Mouse (Mus musculus) neural tube, embryonic 15.5 days (tissue): ENCODE measurements around the gene Fam189a2. TPM values are rescaled to one million over a fixed set of nuclear protein-coding genes. Genes with fewer than 3 reads are reported as not detected.

ENCODE experiments used
- ATAC-seq: fragments of 200-750 bp; cut with Nextera tagmentation; 2 replicates; pipeline ENCODE4 v1.8.0; 2017; ENCODE audit warnings: mild to moderate bottlenecking, moderate TSS enrichment, moderate library complexity; ENCODE audit not compliant: low FRiP score
- H3K27ac ChIP-seq: fragments of 300-500 bp; sonication (generic); replicated peaks from 2 replicates; pipeline ENCODE4 v1.5.1; 2015; ENCODE audit warnings: mild to moderate bottlenecking, inconsistent platforms
- H3K27me3 ChIP-seq: fragments of 300-500 bp; sonication (generic); replicated peaks from 2 replicates; pipeline ENCODE4 v1.6.1; 2015; ENCODE audit warnings: inconsistent platforms
- H3K36me3 ChIP-seq: fragments of 300-500 bp; sonication (generic); 2 replicates; pipeline ENCODE4 v1.6.1; 2015; ENCODE audit warnings: inconsistent platforms
- H3K4me1 ChIP-seq: fragments of 300-500 bp; sonication (generic); 2 replicates; pipeline ENCODE4 v1.6.1; 2015; ENCODE audit warnings: inconsistent platforms
- H3K4me2 ChIP-seq: fragments of 300-500 bp; sonication (generic); 2 replicates; pipeline ENCODE4 v1.6.1; 2015; ENCODE audit warnings: inconsistent platforms, mild to moderate bottlenecking, moderate library complexity
- H3K4me3 ChIP-seq: fragments of 300-500 bp; sonication (generic); replicated peaks from 2 replicates; pipeline ENCODE4 v1.5.1; 2015; ENCODE audit warnings: mild to moderate bottlenecking, inconsistent platforms
- H3K9ac ChIP-seq: fragments of 300-500 bp; sonication (generic); replicated peaks from 2 replicates; pipeline ENCODE4 v1.6.1; 2015; ENCODE audit warnings: mild to moderate bottlenecking, inconsistent platforms
- H3K9me3 ChIP-seq: fragments of 300-500 bp; sonication (generic); replicated peaks from 2 replicates; pipeline ENCODE4 v1.6.1; 2016; ENCODE audit warnings: inconsistent platforms
- WGBS: fragments of 180-500 bp; shearing (Covaris S2); methylation state at CpG from one replicate; pipeline ENCODE4 v1.1.7; 2015; ENCODE audit warnings: mixed read lengths; 5-methylcytosine and 5-hydroxymethylcytosine counted together
- polyA plus RNA-seq: library from polyadenylated mRNA; unstranded; fragments of >200 nt; fragmentation: Nextera tagmentation; extraction: Ambion mirVana; gene quantifications from 2 replicates; pipeline ENCODE4 v1.2.1, GENCODE M21; 2015

Fam189a2 gene
- polyA plus RNA-seq, 1 experiment from 2014 or later, result 1.9 TPM

GRCm38 (mm10) chr19:24024131-24024530 is 6.7 kb downstream of the Fam189a2 start:
- no peaks in the 10 kb centered on the region for H3K36me3 ChIP-seq
- ATAC-seq, result no peak
- H3K4me2 ChIP-seq, result no peak overlapping the region
- no peak overlapping the region for H3K27ac ChIP-seq
- H3K27me3 ChIP-seq, result peaks cover 6% of the 10 kb centered on the region; the same call in 1 of the 2 replicates
- H3K9ac ChIP-seq, result no peak overlapping the region
- H3K4me1 ChIP-seq, result no peaks in the 10 kb centered on the region; the same call in 1 of the 2 replicates
- WGBS, result 23% methylated on average over 9 of the region's 9 CpGs
- H3K4me3 ChIP-seq, result no peak overlapping the region
- H3K9me3 ChIP-seq, result no peaks in the 10 kb centered on the region

- Histone ChIP-seq H3K4me1 (no peaks in the 10 kb centered on the region; the same call in 1 of the 2 replicates), H3K4me2 (no peak overlapping the region), H3K27ac (no peak overlapping the region), H3K9me3 (no peaks in the 10 kb centered on the region), H3K36me3 (no peaks in the 10 kb centered on the region), H3K9ac (no peak overlapping the region), H3K4me3 (no peak overlapping the region), H3K27me3 (0 out of 2 replicates have a peak, but pooled peaks cover 5% of the 10 kb centered on the region)
- no peak for ATAC-seq
- WGBS, result 83% methylated on average over 7 of the region's 7 CpGs
Measured at GRCm38 (mm10) chr19:24023351-24023750, 7.5 kb downstream of the Fam189a2 start.

- Histone ChIP-seq H3K27me3 (0 out of 2 replicates have a peak, but pooled peaks cover under 1% of the 10 kb centered on the region), H3K4me1 (no peaks in the 10 kb centered on the region; the same call in 1 of the 2 replicates), H3K27ac (no peak overlapping the region), H3K9me3 (no peaks in the 10 kb centered on the region), H3K36me3 (no peaks in the 10 kb centered on the region), H3K4me2 (no peak overlapping the region), H3K9ac (no peak overlapping the region), H3K4me3 (no peak overlapping the region)
- 73% methylated on average over 3 of the region's 3 CpGs for WGBS
- no peak for ATAC-seq
Measured at GRCm38 (mm10) chr19:24022771-24023170, 8.0 kb downstream of the Fam189a2 start.

- H3K27me3 ChIP-seq, result no peaks in the 10 kb centered on the region
- no peak for ATAC-seq
- H3K27ac ChIP-seq, result no peak overlapping the region
- peaks cover under 1% of the 10 kb centered on the region; the same call in 1 of the 2 replicates for H3K4me1 ChIP-seq
- 89% methylated on average over 6 of the region's 6 CpGs for WGBS
- no peak overlapping the region for H3K4me3 ChIP-seq
- no peak overlapping the region for H3K9ac ChIP-seq
- H3K9me3 ChIP-seq, result no peaks in the 10 kb centered on the region
- H3K4me2 ChIP-seq, result no peak overlapping the region
- no peaks in the 10 kb centered on the region for H3K36me3 ChIP-seq
Measured at GRCm38 (mm10) chr19:24022301-24022700, 8.5 kb downstream of the Fam189a2 start.

- 84% methylated on average over 3 of the region's 3 CpGs for WGBS
- no peak overlapping the region for H3K4me2 ChIP-seq
- no peak overlapping the region for H3K9ac ChIP-seq
Measured at GRCm38 (mm10) chr19:24020736-24021135, 10.1 kb downstream of the Fam189a2 start.

GRCm38 (mm10) chr19:24019609-24020008 is 11.2 kb downstream of the Fam189a2 start:
- Histone ChIP-seq H3K4me1 (0 out of 2 replicates have a peak, but pooled peaks cover 7% of the 10 kb centered on the region), H3K9me3 (no peaks in the 10 kb centered on the region), H3K36me3 (no peaks in the 10 kb centered on the region), H3K4me2 (no peak overlapping the region), H3K27ac (no peak overlapping the region), H3K27me3 (no peaks in the 10 kb centered on the region), H3K9ac (no peak overlapping the region), H3K4me3 (no peak overlapping the region)
- no peak for ATAC-seq
- 87% methylated on average over 9 of the region's 9 CpGs for WGBS

More at GRCm38 (mm10) chr19:24020736-24021135, 10.1 kb downstream of the Fam189a2 start:
- H3K27me3 ChIP-seq, result no peaks in the 10 kb centered on the region
- no peak overlapping the region for H3K27ac ChIP-seq
- no peaks in the 10 kb centered on the region for H3K9me3 ChIP-seq
- ATAC-seq, result no peak
- H3K4me1 ChIP-seq, result peaks cover 7% of the 10 kb centered on the region; the same call in 1 of the 2 replicates
- no peak overlapping the region for H3K4me3 ChIP-seq
- H3K36me3 ChIP-seq, result no peaks in the 10 kb centered on the region

GRCm38 (mm10) chr19:24018396-24018795 is 12.4 kb downstream of the Fam189a2 start:
- H3K9me3 ChIP-seq, result no peaks in the 10 kb centered on the region
- 0 out of 2 replicates have a peak, but pooled peaks cover 7% of the 10 kb centered on the region for H3K4me1 ChIP-seq
- WGBS, result 80% methylated on average over 3 of the region's 3 CpGs
- H3K36me3 ChIP-seq, result no peaks in the 10 kb centered on the region
- no peak overlapping the region for H3K9ac ChIP-seq
- H3K27ac ChIP-seq, result no peak overlapping the region
- no peak for ATAC-seq
- no peak overlapping the region for H3K4me2 ChIP-seq
- H3K27me3 ChIP-seq, result no peaks in the 10 kb centered on the region
- no peak overlapping the region for H3K4me3 ChIP-seq

- Histone ChIP-seq H3K27me3 (no peaks in the 10 kb centered on the region), H3K27ac (no peak overlapping the region)
Measured at GRCm38 (mm10) chr19:24017892-24018291, 12.9 kb downstream of the Fam189a2 start.

GRCm38 (mm10) chr19:24017427-24017826 is 13.4 kb downstream of the Fam189a2 start:
- no peaks in the 10 kb centered on the region for H3K27me3 ChIP-seq
- no peak overlapping the region for H3K9ac ChIP-seq
- H3K4me2 ChIP-seq, result no peak overlapping the region
- no peaks in the 10 kb centered on the region for H3K36me3 ChIP-seq
- peak; percentile 24; the same call in 1 of the 2 replicates for ATAC-seq
- H3K4me3 ChIP-seq, result no peak overlapping the region
- H3K27ac ChIP-seq, result peak overlapping the region; percentile 33; the same call in 1 of the 2 replicates
- 0 out of 2 replicates have a peak, but pooled peaks cover 7% of the 10 kb centered on the region for H3K4me1 ChIP-seq
- 19% methylated on average over 1 of the region's 1 CpGs for WGBS
- H3K9me3 ChIP-seq, result no peaks in the 10 kb centered on the region

More at GRCm38 (mm10) chr19:24017892-24018291, 12.9 kb downstream of the Fam189a2 start:
- no peak for ATAC-seq
- 0 out of 2 replicates have a peak, but pooled peaks cover 7% of the 10 kb centered on the region for H3K4me1 ChIP-seq
- H3K4me3 ChIP-seq, result no peak overlapping the region
- no peaks in the 10 kb centered on the region for H3K9me3 ChIP-seq
- WGBS, result 66% methylated on average over 3 of the region's 3 CpGs
- no peak overlapping the region for H3K4me2 ChIP-seq
- no peaks in the 10 kb centered on the region for H3K36me3 ChIP-seq
- no peak overlapping the region for H3K9ac ChIP-seq

GRCm38 (mm10) chr19:24016706-24017386 is 14.0 kb downstream of the Fam189a2 start:
- Histone ChIP-seq H3K36me3 (no peaks in the 10 kb centered on the region), H3K4me1 (0 out of 2 replicates have a peak, but pooled peaks cover 7% of the 10 kb centered on the region), H3K27ac (peak overlapping the region; percentile 33; the same call in 1 of the 2 replicates), H3K27me3 (no peaks in the 10 kb centered on the region), H3K4me3 (no peak overlapping the region), H3K9me3 (0 out of 2 replicates have a peak, but pooled peaks cover 2% of the 10 kb centered on the region), H3K9ac (no peak overlapping the region), H3K4me2 (no peak overlapping the region)
- WGBS, result 12% methylated on average over 3 of the region's 3 CpGs
- ATAC-seq, result peak; percentile 24; the same call in 1 of the 2 replicates

- H3K9me3 ChIP-seq, result 0 out of 2 replicates have a peak, but pooled peaks cover 3% of the 10 kb centered on the region
- no peak overlapping the region for H3K4me3 ChIP-seq
- no peak overlapping the region for H3K4me2 ChIP-seq
- 0 out of 2 replicates have a peak, but pooled peaks cover 7% of the 10 kb centered on the region for H3K4me1 ChIP-seq
- no peaks in the 10 kb centered on the region for H3K27me3 ChIP-seq
- ATAC-seq, result no peak
- no peak overlapping the region for H3K27ac ChIP-seq
- 87% methylated on average over 3 of the region's 3 CpGs for WGBS
- H3K9ac ChIP-seq, result no peak overlapping the region
- no peaks in the 10 kb centered on the region for H3K36me3 ChIP-seq
Measured at GRCm38 (mm10) chr19:24013241-24013640, 17.6 kb downstream of the Fam189a2 start.

GRCm38 (mm10) chr19:24012479-24012878 is 18.3 kb downstream of the Fam189a2 start:
- Histone ChIP-seq H3K27ac (no peak overlapping the region), H3K9me3 (0 out of 2 replicates have a peak, but pooled peaks cover 3% of the 10 kb centered on the region), H3K36me3 (no peaks in the 10 kb centered on the region), H3K4me3 (no peak overlapping the region), H3K27me3 (no peaks in the 10 kb centered on the region), H3K4me1 (0 out of 2 replicates have a peak, but pooled peaks cover 7% of the 10 kb centered on the region), H3K4me2 (no peak overlapping the region), H3K9ac (no peak overlapping the region)
- ATAC-seq, result no peak
- WGBS, result 96% methylated on average over 8 of the region's 8 CpGs
